Mouse (Mus musculus): ENCODE data around the gene 1700057G04Rik.

GRCm38 (mm10) chr9:92276360-92276759 lies 32.8 kb upstream of the 1700057G04Rik start:
- no peak for TF ChIP-seq POLR2A (IDR thresholded peaks at IDR 0.05; ENCODE audit: extremely low read depth, insufficient read depth, low read length)
- no peak for TF ChIP-seq CTCF (IDR thresholded peaks at IDR 0.05; ENCODE audit: low read depth, low read length)

All from liver, adult 2 months (tissue).